Mouse (Mus musculus) activated CD4-positive, CD25-positive, alpha-beta regulatory T cell, adult 4 months (primary cell): ENCODE results near the gene Dgkg. TPM values are rescaled to one million over a fixed set of nuclear protein-coding genes. Genes with fewer than 3 reads are reported as not detected.

Source experiments
- ATAC-seq: one replicate; pipeline ENCODE4 v1.8.0; 2017
- polyA plus RNA-seq, 2 experiments: library from polyadenylated mRNA; unstranded; fragments of 100-300 nt; shearing (Covaris generic); gene quantifications; one replicate each; pipeline ENCODE4 v1.2.1; 2017

The Dgkg gene
- under 1 TPM; 0.46 to 0.57 TPM for polyA plus RNA-seq

- ATAC-seq, result no peak
Observed at GRCm38 (mm10) chr16:22656533-22657444, at the start of gene Dgkg. TSS of gene Dgkg (minus strand) at chr16:22657221.

DNA sequence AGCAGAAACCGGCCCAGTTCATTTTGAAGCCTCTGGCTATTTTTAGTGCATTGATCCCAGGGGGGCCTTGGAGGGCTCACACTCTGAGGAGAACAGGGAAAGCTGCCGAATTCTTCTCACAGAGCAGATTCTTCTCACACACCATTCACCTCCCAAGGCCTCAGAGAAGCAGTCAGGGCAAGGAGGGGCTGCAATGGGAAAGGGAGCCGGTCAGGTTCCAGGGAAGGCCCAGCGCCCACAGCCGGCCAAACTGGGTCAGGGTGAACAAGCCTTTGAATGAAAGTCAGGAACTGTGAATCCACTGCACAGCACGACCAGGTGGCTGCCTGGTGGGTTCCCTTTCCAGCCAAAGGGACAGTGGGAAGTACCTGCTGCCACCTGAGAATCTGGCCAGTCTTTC, 47.9 kb upstream of the Dgkg start:
- ATAC-seq, result no peak

DNA sequence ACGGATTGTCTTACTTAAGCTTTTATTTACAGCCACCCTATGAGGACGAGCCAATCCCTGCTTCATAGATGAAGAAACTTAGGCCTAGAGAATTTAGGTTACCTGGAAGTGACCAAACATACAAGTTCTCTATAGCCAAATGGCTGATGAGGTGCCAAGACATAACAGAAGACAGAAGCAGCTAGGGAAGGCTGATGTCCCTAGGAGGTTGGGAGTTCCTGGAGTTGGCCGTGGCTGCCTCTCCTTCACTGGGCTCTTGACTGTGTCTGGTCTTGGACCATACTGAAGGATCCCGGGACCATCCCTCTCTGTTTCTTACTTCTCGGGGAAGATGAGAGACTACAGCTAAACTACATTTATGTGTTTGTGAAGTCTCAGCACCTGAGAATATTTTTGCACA, 47.1 kb upstream of the Dgkg start:
- ATAC-seq, result no peak

- ATAC-seq, result no peak
Observed at GRCm38 (mm10) chr16:22698846-22699760, 42.1 kb upstream of the Dgkg start.

DNA sequence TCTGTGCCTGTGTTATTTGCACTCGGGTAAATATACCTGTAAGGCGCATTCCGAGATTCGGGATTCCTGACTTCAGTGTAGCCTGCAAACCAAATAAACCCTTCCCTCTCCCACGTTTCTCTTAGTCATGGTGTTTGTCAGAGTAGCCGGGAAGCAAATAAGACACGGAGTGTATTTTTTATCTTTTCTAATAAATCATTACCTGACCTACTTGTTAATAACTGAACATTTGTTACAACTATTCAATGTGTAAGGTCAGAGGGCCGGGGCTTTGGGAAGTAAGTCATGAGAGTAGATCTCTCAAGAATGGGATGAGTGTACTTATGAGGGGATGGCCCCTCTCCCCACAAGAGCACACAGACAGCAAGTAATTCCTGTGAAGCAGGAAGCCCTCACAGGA, 41.1 kb upstream of the Dgkg start:
- ATAC-seq, result no peak

GRCm38 (mm10) chr16:22689622-22690021, 32.6 kb upstream of the Dgkg start:
- no peak for ATAC-seq

- no peak for ATAC-seq
Observed at GRCm38 (mm10) chr16:22687711-22688230, 30.8 kb upstream of the Dgkg start.

DNA sequence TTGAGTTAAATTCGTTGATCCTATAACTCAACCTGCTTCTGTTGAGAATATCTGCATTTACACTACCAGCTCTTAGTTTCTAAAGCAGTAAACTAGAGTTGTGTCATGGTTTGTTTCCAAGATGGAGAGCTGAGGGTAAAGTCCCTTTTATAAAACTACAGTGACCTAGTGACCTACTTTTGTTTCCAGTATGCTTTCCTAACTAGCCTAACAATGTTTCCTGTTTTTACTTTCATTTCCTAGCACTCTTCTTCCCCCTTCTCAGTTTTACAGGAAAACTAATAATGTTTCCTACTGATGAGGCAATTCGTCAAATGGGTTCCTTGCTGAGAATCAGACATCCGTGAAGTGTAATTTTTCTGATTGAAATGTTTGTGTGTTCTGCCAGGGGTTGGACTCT, 26.6 kb upstream of the Dgkg start:
- ATAC-seq, result no peak

- no peak for ATAC-seq
Observed at GRCm38 (mm10) chr16:22682727-22683126, 25.7 kb upstream of the Dgkg start.

DNA sequence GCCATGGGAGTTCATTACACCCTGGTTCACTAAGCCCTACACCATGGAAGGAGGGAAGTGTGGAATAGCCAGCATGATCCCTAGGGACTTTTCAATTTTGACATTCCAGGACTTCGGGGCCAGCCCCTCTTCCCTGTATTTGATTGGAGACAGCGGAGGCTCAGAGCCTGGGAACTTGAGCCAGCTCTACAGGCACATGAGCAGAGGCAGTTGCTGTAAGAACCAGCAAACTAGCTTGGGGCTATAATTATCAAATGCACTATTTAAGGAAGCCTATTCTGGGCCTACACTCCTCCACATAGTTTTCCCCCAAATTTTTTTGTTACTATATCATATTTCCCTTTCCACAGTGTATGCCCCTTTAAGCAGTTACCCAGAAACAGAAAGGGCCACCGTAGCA, 22.6 kb upstream of the Dgkg start:
- no peak for ATAC-seq

DNA sequence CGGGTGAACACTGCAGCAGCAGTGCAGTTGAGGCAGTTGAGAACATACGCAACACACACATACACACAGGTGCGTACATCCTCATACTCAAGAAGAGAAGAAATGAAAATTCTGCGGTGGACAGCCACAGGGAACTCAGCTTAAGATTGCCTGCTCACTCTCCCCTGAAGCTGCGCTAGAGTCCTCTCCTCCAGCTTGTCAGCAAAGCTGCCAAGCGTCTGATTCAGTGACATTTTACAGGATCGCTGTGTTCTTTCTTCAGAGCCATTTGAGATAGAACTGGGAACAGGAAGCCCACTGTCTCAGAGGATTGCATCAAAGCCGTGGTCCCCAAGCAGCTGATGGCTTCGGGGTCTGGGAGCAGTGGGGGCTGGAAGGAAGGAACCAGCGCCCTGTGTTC, 17.6 kb upstream of the Dgkg start:
- no peak for ATAC-seq

DNA sequence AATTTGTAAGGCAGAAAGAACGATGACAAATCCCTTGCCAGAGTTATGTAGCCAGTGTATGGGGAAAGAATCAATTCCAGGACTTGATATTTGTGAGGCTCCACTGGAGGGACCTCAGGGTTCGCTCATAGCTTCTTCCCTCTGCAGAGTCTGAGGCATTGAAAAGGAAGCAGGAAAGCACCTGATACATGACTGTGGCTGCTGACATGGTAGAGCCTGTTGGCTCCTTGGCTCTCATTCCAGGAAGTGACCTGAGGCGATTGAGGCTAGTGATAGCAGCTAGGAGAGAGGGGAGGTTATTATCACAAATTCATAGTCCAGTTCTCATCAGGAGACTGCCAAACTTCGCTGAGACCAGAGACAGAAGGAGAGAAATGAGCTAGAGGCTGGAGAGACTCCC, 17.1 kb upstream of the Dgkg start:
- no peak for ATAC-seq

- no peak for ATAC-seq
Observed at GRCm38 (mm10) chr16:22664033-22664432, 7.0 kb upstream of the Dgkg start.

DNA sequence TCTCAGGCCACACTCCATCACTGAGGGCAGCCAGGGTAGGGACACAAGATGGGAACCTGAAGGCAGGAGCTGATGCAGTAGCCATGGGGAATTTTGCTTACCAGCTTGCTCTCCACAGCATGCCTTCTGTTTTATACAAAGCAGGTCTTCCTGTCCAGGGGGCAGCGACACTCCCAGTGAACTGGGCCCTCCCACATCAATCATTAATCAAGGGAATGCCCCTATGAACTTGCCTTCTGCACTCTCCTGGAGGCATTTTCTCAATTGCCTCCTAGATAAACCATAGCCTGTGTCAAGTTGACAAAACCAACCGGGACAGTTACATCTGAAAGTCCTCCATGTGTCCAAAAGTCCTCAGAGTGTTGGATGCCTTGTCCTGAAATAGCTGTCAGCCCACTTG, 6.1 kb upstream of the Dgkg start:
- ATAC-seq, result no peak

DNA sequence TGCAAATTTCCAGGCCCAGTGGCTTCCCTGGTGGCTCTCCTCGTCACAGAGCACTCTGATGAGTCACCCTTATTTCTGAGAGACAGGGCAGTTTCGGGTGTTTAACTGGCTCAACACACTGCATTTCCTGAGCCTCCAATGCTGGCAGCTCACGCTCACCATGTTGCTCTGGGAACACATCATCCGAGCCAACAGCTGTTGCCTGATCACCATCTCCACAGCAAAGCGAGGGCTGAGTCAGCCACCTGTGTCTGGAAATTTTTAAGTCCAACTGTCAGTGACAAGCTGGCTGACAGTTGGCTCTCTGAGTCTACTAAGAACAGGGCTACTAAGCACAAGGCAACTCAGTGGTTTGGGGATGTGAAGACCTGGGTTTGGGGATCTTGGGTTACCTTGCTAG, 4.1 kb upstream of the Dgkg start:
- ATAC-seq, result no peak

- ATAC-seq, result no peak
Observed at GRCm38 (mm10) chr16:22657874-22658789, 1.1 kb upstream of the Dgkg start.

DNA sequence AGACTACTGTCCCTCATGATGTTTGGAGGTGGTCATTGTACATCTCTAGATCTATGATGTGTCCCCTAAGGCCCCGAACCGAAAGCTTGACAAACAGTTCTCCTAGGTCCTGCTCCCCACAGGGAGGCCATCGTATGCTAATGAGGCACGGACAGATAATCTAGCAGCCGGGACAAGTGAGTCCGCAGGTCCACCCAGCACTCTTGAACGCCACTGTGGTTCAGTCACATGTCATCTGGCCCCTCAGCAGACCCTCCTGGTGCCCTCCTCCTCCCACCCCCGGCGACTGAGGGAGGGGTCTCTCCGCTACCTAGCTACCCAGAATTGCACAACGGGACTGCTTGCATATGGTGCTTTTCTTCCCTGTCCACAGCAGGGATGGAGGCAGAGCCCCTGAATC, 1.2 kb downstream of the Dgkg start:
- no peak for ATAC-seq

DNA sequence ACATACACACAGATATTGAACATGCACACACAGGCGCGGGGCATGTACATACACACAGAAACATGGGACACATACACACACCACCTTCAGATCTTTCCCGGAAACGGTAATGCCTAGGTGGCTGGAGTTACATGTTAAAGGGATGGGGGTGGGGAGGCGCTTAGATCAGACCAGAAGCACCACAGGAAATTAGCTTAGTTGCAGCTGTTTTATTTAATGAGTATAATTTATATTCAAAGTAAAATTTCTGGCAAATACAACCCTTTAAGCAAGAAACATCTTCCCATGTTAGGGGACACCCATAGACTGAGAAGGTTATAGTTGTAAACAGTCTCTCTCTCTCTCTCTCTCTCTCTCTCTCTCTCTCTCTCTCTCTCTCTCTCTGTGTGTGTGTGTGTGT, 1.8 kb downstream of the Dgkg start:
- no peak for ATAC-seq

GRCm38 (mm10) chr16:22654477-22654835, 2.6 kb downstream of the Dgkg start:
- no peak for ATAC-seq

- ATAC-seq, result no peak
Observed at GRCm38 (mm10) chr16:22653817-22654476, 3.1 kb downstream of the Dgkg start.

DNA sequence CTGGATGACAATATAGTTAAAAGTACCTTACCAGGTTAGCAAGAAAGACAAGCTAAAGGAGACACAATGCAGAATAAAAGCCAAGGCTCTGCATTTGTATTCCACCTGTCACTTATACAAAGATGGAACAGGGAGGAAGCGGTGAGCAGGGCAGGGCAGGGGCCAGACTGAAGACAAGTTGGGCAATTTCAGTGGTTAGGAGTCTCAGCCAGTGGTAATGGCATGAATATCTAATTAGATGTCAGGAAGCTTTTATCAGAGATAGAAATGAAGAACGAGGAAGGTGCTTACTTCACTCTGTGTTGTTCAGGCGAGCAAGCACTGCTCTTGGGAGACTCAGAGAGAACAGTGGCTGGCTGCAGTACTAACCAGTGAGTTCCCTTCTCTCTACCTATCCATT, 5.8 kb downstream of the Dgkg start:
- no peak for ATAC-seq

DNA sequence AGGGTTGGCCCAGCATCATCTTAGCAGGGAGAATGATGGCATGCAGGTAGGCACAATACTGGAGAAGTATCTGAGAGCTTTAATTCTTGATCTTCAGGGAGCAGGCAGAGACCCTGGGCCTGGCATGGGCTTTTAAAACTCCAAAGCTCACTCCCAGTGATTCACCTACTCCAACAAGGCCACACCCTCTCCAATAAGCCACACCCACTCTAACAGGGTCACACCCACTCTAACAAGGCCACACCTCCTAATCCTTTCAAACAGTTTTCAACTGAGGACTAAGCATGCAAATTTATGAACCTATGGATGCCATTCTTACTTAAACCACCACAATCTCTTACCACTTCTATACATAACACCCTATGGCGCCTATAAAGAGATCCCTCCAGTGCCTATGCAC, 11.8 kb downstream of the Dgkg start:
- ATAC-seq, result no peak
